Mouse (Mus musculus): Measurements from ENCODE around the gene Acss2. TPM values are rescaled to one million over a fixed set of nuclear protein-coding genes. Genes with fewer than 3 reads are reported as not detected.
"Not testable (repeated sequence)": the region's sequence is repeated elsewhere in the genome, so short reads cannot be mapped to it uniquely, and the experiment has no call there.

Acss2 gene
- polyA plus RNA-seq, 1 experiment, result 8.9 TPM

DNA sequence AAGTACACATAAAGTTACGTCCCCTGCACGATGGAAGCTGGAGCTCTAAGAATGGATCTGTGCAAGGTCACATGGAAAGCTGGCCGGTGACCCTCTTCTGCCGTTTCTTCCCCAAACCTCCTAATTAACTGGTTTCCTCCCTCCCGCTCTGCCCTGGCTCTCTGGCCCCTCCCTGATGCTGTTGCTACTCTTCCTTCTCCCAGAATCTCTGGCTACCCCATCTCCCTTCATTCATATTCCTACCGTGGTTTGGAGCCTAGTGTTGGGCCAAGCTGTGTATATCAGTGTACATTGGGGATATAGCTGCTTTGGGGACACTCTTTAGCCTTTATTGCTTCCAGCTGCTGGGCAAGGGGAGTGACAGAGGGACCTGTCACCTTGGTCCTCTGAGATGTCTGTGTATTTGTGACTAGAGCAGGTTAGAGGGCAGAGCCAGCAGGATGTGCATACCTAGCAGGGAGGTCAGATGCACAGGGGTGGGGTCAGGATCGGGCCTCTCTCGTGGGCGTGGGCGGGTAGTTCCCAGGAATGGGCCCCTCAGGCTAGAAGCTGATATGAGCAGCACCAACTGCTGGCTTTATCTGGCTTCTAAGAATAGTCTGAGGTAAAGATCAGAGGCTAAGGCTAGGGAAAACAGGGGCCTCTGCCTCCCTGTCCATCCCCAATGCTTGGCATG is 87.0 kb downstream of the Acss2 start:
- Histone ChIP-seq H3K4me3 (ENCODE audit: insufficient read depth, low read length) (no peak overlapping the region), H3K27ac (ENCODE audit: insufficient read depth, low read depth, low read length) (no peak overlapping the region), H3K4me1 (ENCODE audit: control insufficient read depth, insufficient read depth, low read length) (peaks cover 2% of the 10 kb centered on the region; the same call in 1 of the 2 replicates)
- TF ChIP-seq POLR2A (IDR thresholded peaks at IDR 0.05; ENCODE audit: borderline replicate concordance, low read depth, low read length) (no peak), CTCF (IDR thresholded peaks at IDR 0.05; ENCODE audit: low read depth, low read length) (no peak)

DNA sequence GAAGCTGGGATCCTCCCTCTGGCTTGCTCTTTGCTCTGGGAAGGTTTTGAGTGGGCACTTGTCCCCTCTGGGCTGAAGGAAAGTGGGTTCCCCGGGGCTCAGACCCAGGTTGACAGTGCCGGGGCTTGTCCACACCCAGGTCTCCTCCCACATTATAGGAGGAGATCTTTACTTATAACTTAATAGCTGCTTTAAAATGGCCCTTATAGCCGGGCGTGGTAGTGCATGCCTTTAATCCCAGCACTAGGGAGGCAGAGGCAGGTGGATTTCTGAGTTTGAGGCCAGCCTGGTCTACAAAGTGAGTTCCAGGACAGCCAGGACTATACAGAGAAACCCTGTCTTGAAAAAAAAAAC is 87.5 kb downstream of the Acss2 start:
- H3K4me3 ChIP-seq (ENCODE audit: insufficient read depth, low read length); H3K27ac ChIP-seq (ENCODE audit: insufficient read depth, low read depth, low read length); H3K4me1 ChIP-seq (ENCODE audit: control insufficient read depth, insufficient read depth, low read length): not testable (repeated sequence)

DNA sequence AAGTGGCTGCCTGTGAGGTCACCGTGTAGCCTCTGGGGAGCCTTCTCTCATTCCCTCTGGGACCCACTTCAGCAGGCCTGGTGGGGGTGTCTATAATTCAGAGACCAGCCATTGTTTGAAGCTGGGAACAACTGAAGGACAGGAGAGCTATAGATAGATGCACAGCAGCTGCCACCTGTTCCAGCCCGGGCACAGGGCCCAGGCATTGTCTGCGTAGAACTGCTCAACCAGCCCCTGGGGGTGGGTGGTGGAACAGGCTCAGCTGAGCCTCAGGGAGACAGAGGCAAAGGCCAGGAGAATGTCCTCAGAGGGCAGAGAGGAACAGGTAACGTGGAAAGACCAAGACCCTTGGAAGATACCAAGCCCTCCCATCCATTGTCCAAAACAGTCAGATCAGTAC is 88.6 kb downstream of the Acss2 start:
- Histone ChIP-seq H3K4me1 (ENCODE audit: control insufficient read depth, insufficient read depth, low read length) (peaks cover 2% of the 10 kb centered on the region; the same call in 1 of the 2 replicates), H3K4me3 (ENCODE audit: insufficient read depth, low read length) (no peak overlapping the region), H3K27ac (ENCODE audit: insufficient read depth, low read depth, low read length) (no peak overlapping the region)
- TF ChIP-seq CTCF (IDR thresholded peaks at IDR 0.05; ENCODE audit: low read depth, low read length), result no peak
- TF ChIP-seq POLR2A (IDR thresholded peaks at IDR 0.05; ENCODE audit: borderline replicate concordance, low read depth, low read length), result no peak

DNA sequence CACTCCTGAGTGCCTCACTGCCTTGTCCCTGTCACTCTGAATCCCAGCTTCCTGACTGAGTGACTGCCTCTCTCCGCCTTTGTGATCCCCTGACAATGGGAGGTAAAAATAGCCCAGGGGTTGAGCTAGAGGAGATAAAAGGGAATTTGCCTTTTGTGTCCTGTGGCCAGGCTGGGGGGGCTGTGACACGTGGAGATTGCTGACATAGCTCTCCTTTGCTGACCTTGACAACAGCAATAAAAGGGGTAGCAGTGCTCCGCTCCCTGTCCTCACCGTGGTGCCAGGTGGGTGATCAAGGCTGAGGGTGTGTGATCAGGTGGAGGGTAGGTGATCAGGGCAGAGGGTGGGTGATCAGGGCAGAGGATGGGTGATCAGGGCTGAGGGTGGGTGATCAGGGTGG is 93.2 kb downstream of the Acss2 start, which contains the start of gene Myh7b:
Gene Myh7b (plus strand): TSS at position 235 of the 400 bp plus-strand sequence.
- Histone ChIP-seq H3K27ac (ENCODE audit: insufficient read depth, low read depth, low read length) (no peak within 1 kb of the TSS), H3K4me3 (ENCODE audit: insufficient read depth, low read length) (no peak within 1 kb of the TSS), H3K4me1 (ENCODE audit: control insufficient read depth, insufficient read depth, low read length) (peaks cover 4% of the 10 kb centered on the region)
- TF ChIP-seq POLR2A (IDR thresholded peaks at IDR 0.05; ENCODE audit: borderline replicate concordance, low read depth, low read length), result no peak
- TF ChIP-seq CTCF (IDR thresholded peaks at IDR 0.05; ENCODE audit: low read depth, low read length), result no peak

DNA sequence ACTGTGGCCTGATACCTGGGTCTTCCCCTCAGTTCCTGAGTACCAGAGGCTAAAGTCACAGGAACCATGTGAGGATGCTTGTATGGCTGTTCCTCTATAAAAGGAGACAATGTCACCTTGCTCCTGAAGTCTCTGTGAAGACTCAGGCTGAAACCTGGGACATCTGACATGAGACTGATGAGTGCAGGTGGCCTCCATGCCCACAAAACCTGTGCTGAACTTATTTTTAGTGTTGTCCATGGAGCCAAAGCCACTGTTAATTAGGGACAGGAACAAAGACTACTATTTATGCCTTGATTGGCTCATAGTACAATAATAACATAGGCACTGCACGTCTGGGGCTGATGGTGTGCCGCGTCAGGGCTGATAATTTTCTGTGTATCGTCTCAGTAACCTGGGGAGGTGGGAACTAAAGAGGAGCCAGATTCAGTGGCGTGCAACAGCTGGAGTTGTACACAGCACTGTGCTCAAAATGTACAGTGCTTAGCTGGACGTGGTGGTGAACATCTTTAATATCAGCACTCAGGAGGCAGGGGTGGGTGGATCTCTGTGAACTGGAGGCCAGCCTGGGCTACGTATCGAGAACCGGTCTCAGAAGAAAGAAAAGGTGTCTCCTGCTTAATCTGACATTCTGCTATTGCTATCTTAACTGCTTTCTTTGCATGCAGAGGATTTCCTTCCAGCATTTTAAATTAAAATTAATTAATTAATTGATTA is 94.2 kb downstream of the Acss2 start:
- Histone ChIP-seq H3K27ac (ENCODE audit: insufficient read depth, low read depth, low read length) (no peak overlapping the region), H3K4me1 (ENCODE audit: control insufficient read depth, insufficient read depth, low read length) (peaks cover 4% of the 10 kb centered on the region), H3K4me3 (ENCODE audit: insufficient read depth, low read length) (no peak overlapping the region)
- TF ChIP-seq CTCF (IDR thresholded peaks at IDR 0.05; ENCODE audit: low read depth, low read length) (no peak), POLR2A (IDR thresholded peaks at IDR 0.05; ENCODE audit: borderline replicate concordance, low read depth, low read length) (no peak)

DNA sequence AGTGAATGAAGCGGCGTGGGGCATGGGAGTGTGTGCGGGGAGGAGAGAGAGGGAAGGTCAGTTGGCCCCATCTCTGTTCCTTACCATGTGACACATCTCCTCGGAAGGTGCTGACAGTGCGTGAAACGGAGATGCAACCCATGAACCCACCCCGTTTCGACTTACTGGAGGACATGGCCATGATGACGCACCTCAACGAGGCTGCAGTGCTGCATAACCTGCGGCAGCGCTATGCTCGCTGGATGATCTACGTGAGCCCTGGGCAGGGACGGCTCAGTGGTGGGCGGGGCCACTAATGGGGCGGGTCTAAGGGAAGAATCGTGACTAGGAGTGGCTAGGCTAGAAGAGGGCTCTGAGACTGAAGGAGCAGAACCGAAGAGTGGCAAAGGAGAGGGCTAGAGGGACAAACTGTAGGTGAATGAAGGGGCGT is 95.6 kb downstream of the Acss2 start:
- Histone ChIP-seq H3K4me1 (ENCODE audit: control insufficient read depth, insufficient read depth, low read length) (peaks cover 4% of the 10 kb centered on the region), H3K4me3 (ENCODE audit: insufficient read depth, low read length) (peak overlapping the region; percentile 58), H3K27ac (ENCODE audit: insufficient read depth, low read depth, low read length) (no peak overlapping the region)
- TF ChIP-seq POLR2A (IDR thresholded peaks at IDR 0.05; ENCODE audit: borderline replicate concordance, low read depth, low read length), result no peak
- TF ChIP-seq CTCF (IDR thresholded peaks at IDR 0.05; ENCODE audit: low read depth, low read length), result no peak

DNA sequence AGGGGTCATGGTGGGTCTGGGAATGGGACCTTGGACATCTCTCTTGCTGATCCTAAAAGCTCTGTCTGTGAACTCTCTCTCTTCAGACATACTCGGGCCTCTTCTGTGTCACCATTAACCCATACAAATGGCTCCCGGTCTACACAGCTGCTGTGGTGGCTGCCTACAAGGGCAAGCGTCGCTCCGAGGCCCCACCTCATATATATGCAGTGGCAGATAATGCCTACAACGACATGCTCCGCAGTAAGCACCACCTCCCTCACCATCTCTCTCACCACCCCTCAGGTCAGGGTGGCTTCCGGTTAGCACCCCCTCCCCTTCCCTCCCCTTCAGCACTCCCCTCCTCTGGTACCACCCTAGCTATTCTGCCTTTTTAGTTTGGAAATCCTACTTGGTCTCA is 96.2 kb downstream of the Acss2 start:
- peak overlapping the region; percentile 58; the same call in 1 of the 2 replicates for H3K4me3 ChIP-seq (ENCODE audit: insufficient read depth, low read length)
- TF ChIP-seq CTCF (IDR thresholded peaks at IDR 0.05; ENCODE audit: low read depth, low read length) (no peak), POLR2A (IDR thresholded peaks at IDR 0.05; ENCODE audit: borderline replicate concordance, low read depth, low read length) (no peak)
- H3K4me1 ChIP-seq (ENCODE audit: control insufficient read depth, insufficient read depth, low read length), result peaks cover 4% of the 10 kb centered on the region
- no peak overlapping the region for H3K27ac ChIP-seq (ENCODE audit: insufficient read depth, low read depth, low read length)

DNA sequence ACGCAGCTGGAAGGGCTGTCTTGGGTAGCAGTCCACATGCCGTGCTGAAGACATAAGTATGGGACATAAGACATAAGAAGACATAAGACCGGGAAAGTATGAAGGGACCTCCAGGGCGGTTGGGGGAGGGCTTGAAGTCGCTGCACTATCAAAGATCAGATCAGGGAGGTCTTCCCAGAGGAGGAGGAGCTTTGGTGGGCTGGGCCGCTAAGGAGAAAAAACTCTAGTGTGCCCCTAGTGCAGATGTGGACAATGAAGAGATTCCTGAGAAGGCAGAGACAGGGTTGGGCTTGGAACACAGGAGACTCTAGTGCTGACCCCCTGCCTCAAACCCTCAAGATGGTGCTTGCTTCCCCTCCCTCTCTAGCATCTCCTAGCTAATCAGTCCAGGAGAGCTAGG is 99.2 kb downstream of the Acss2 start:
- Histone ChIP-seq H3K4me1 (ENCODE audit: control insufficient read depth, insufficient read depth, low read length) (peaks cover 4% of the 10 kb centered on the region), H3K4me3 (ENCODE audit: insufficient read depth, low read length) (no peak overlapping the region), H3K27ac (ENCODE audit: insufficient read depth, low read depth, low read length) (no peak overlapping the region)
- TF ChIP-seq CTCF (IDR thresholded peaks at IDR 0.05; ENCODE audit: low read depth, low read length) (no peak), POLR2A (IDR thresholded peaks at IDR 0.05; ENCODE audit: borderline replicate concordance, low read depth, low read length) (no peak)

DNA sequence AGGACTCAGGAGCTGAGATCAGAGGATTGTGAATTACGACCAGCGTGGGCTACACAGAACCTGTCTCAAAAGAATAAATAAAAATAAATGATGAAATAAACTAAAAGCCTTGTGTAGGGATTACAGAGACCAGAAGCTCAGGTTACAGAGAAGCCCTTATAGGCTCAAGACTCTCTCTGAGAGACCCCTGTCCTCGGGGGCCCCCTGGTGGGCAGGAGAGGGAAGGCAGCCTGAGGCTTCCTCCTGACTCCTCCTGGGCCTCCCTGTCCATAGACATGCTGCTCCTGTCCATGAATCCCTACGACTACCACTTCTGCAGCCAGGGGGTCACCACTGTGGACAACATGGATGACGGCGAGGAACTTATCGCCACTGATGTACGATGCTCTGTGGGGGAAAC is 102.1 kb downstream of the Acss2 start:
- TF ChIP-seq POLR2A (IDR thresholded peaks at IDR 0.05; ENCODE audit: borderline replicate concordance, low read depth, low read length), result no peak
- peak; percentile 84 for TF ChIP-seq CTCF (IDR thresholded peaks at IDR 0.05; ENCODE audit: low read depth, low read length)
- Histone ChIP-seq H3K4me1 (ENCODE audit: control insufficient read depth, insufficient read depth, low read length) (no peaks in the 10 kb centered on the region), H3K27ac (ENCODE audit: insufficient read depth, low read depth, low read length) (no peak overlapping the region), H3K4me3 (ENCODE audit: insufficient read depth, low read length) (no peak overlapping the region)

DNA sequence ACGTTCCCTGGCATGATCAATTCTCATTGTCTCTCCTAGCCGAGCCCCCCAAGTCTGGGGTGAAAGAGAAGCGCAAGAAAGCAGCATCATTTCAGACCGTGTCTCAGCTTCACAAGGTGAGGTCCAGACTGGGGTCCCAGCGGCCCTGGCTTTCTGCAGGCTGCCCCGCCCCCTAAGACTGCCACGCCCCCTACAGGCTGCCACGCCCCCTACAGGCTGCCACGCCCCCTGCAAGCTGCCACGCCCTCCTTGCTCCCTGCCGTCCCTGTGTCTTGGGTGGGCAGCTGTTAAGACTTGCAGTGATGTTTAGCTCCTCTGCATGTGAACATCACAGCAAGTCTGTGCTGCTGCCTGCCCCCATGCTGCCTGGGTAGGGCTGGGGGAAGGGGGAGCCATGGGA is 104.9 kb downstream of the Acss2 start:
- TF ChIP-seq POLR2A (IDR thresholded peaks at IDR 0.05; ENCODE audit: borderline replicate concordance, low read depth, low read length), result no peak
- no peak for TF ChIP-seq CTCF (IDR thresholded peaks at IDR 0.05; ENCODE audit: low read depth, low read length)
- no peak overlapping the region for H3K4me3 ChIP-seq (ENCODE audit: insufficient read depth, low read length)
- no peak overlapping the region for H3K27ac ChIP-seq (ENCODE audit: insufficient read depth, low read depth, low read length)
- peaks cover 2% of the 10 kb centered on the region; the same call in 1 of the 2 replicates for H3K4me1 ChIP-seq (ENCODE audit: control insufficient read depth, insufficient read depth, low read length)

All from bone marrow macrophage, adult 2 months (primary cell).